Mouse (Mus musculus): ENCODE data around the gene Ptpro.

Gene Ptpro

GRCm38 (mm10) chr6:137497208-137497835, 245.2 kb downstream of the Ptpro start:
- no peak for DNase-seq (ENCODE audit: low spot score in 2 of 2)

- no peak for DNase-seq (ENCODE audit: low spot score in 2 of 2)
Observed at GRCm38 (mm10) chr6:137498781-137499180, 246.7 kb downstream of the Ptpro start.

DNA sequence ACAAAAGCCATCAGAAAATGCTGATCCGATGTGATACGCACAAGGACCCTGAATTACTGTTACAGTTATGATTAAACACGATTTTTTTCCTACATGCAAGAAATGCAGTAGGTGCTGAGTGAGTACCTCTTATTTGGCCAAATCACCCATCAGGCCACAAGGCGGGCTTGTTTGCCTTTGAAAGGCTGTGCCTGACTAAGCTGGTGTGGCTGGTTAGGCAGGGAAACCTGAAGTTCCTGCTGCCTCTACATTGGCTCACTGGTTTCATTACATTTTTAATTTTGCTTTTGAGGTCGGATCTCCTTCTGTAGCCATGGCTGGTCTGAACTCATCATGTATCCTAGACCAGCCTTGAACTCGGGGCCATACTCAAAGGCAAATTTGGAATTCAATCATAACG, 250.9 kb downstream of the Ptpro start:
- DNase-seq (ENCODE audit: low spot score in 2 of 2), result no peak

- DNase-seq (ENCODE audit: low spot score in 2 of 2), result no peak
Observed at GRCm38 (mm10) chr6:137503462-137503861, 251.3 kb downstream of the Ptpro start.

- DNase-seq (ENCODE audit: low spot score in 2 of 2), result no peak
Observed at GRCm38 (mm10) chr6:137504052-137504451, 251.9 kb downstream of the Ptpro start.

- DNase-seq (ENCODE audit: low spot score in 2 of 2), result no peak
Observed at GRCm38 (mm10) chr6:137505555-137506227, 253.6 kb downstream of the Ptpro start.

GRCm38 (mm10) chr6:137506563-137506962, 254.4 kb downstream of the Ptpro start:
- DNase-seq (ENCODE audit: low spot score in 2 of 2), result no peak

DNA sequence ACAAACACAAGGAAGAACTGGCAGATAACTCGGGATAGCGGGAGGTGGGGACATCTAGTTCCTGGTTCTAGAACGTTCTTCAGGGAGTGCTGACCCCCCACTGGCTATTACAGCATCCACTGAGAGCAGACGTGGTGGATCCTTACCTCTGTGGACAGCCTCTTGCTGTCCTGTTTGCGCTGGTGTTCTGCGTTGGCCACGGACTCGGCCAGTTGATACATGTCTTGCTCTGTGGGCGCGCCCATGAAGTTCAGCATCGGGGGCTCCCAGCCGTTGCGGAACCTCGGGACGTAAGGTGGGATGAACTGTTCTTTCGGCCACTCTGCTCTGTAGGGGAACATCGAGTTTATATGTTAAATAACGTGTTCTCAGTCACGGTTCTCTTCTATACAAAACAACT, 256.8 kb downstream of the Ptpro start:
- no peak for DNase-seq (ENCODE audit: low spot score in 2 of 2)

DNA sequence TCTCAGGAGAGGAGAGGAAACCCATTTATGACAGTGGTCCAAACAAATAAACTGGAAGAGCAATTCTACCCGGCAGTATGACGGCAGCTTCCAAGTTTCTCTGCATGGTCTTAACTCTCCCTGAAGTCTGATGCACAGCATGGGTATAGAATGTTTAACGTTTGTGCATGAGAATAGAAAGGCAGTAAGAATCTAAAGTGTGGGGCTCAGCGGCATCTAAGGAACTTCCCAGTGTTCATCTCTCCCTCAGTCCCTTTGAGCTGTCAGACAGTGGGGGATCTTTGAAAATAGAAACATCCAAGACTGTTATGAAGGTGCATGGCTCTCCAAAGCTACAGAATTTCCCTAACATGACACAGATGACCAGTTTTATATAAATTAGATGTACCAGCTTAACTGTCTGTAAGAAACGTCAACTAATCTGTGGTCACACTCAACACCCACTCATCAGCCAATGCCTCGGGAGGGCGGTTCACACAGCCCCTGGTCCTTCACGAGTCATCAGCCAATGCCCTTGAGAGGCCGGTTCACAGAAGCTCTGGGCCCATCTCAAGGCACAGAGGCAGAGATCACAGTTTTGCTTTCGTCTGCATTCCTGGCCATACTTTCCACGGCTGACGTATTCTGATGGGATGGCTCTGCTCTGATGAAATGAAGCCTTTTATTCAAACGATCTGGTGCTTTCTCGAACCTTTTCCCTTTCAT, 257.4 kb downstream of the Ptpro start:
- DNase-seq (ENCODE audit: low spot score in 2 of 2), result no peak

GRCm38 (mm10) chr6:137512753-137513152, 260.6 kb downstream of the Ptpro start:
- DNase-seq (ENCODE audit: low spot score in 2 of 2), result no peak

Measured in frontal cortex, postnatal 10 days (tissue).